In genomic region chr6:6467526-6467925, GRCm38 (mm10) we compare ENCODE assay signal across 25 mouse cellular contexts.
DNase-seq lines count a peak whose midpoint lies in the region; ATAC-seq lines count a peak whose summit lies in the region.
"Had no signal": no experiment of that assay in that cellular context is flagged by ENCODE, and none has a peak within 500 bp of the region (broad histone marks: within the 10 kb centered on the region; RNA-seq: fewer than 3 reads in every experiment).

No protein-coding gene starts in this region.

- no peaks in the 10 kb centered on the region for H3K9me3 ChIP-seq in heart, embryonic 13.5 days
- H3K9me3 ChIP-seq in hindbrain, embryonic 10.5 days: no peaks in the 10 kb centered on the region
- H3K9me3 ChIP-seq in hindbrain, embryonic 12.5 days (replicated peaks): no peaks in the 10 kb centered on the region
- no peaks in the 10 kb centered on the region for H3K9me3 ChIP-seq in hindbrain, embryonic 13.5 days
- H3K9me3 ChIP-seq: embryonic facial prominence, embryonic 15.5 days; forebrain, embryonic 10.5 days; G1E had no signal

- H3K4me1 ChIP-seq in heart, embryonic 13.5 days: peaks cover 39% of the 10 kb centered on the region
- H3K4me1 ChIP-seq in hindbrain, embryonic 10.5 days (replicated peaks): peaks cover 24% of the 10 kb centered on the region
- H3K4me1 ChIP-seq in hindbrain, embryonic 12.5 days: peaks cover 14% of the 10 kb centered on the region
- H3K4me1 ChIP-seq in hindbrain, embryonic 13.5 days (replicated peaks): peaks cover 14% of the 10 kb centered on the region
- H3K4me1 ChIP-seq: embryonic facial prominence, embryonic 15.5 days had no signal

- peak; percentile 44 for DNase-seq in embryo, embryonic 10 days (ENCODE audit: low spot score)
- DNase-seq in embryo, embryonic 11 days: no peak
- DNase-seq in heart, adult 18-20 months: no peak
- no peak for DNase-seq in hindbrain, embryonic 10.5 days (ENCODE audit: low spot score)
- peak; percentile 73 for DNase-seq in yolk sac, embryonic 10.5 days (ENCODE audit: low spot score)
- DNase-seq: adrenal gland, adult 8-10 months; adrenal gland, postnatal 36 days; B cell, adult 2 months; cerebellum, adult 2 months; cerebellum, postnatal 10 days; gastrocnemius, adult 2 months; gastrocnemius, postnatal 25 days; kidney, adult 9 months had no signal

- H3K4me3 ChIP-seq in heart, embryonic 13.5 days: no peak overlapping the region
- no peak overlapping the region for H3K4me3 ChIP-seq in hindbrain, embryonic 10.5 days
- H3K4me3 ChIP-seq in hindbrain, embryonic 12.5 days: no peak overlapping the region
- H3K4me3 ChIP-seq in hindbrain, embryonic 13.5 days: no peak overlapping the region
- H3K4me3 ChIP-seq: embryonic facial prominence, embryonic 15.5 days; erythroblast, embryonic 14.5 days; forebrain, embryonic 10.5 days; gastrocnemius, adult 2 months had no signal

- no peaks in the 10 kb centered on the region for H3K36me3 ChIP-seq in heart, embryonic 13.5 days
- H3K36me3 ChIP-seq in hindbrain, embryonic 10.5 days: no peaks in the 10 kb centered on the region
- H3K36me3 ChIP-seq in hindbrain, embryonic 12.5 days: no peaks in the 10 kb centered on the region
- H3K36me3 ChIP-seq in hindbrain, embryonic 13.5 days: no peaks in the 10 kb centered on the region
- H3K36me3 ChIP-seq: embryonic facial prominence, embryonic 15.5 days; forebrain, embryonic 10.5 days; G1E had no signal

- peak overlapping the region; percentile 20 for H3K4me2 ChIP-seq in heart, embryonic 13.5 days
- no peak overlapping the region for H3K4me2 ChIP-seq in hindbrain, embryonic 12.5 days (replicated peaks)
- H3K4me2 ChIP-seq in hindbrain, embryonic 13.5 days: no peak overlapping the region
- H3K4me2 ChIP-seq: embryonic facial prominence, embryonic 15.5 days had no signal

- WGBS in heart, embryonic 13.5 days: 37% methylated on average over 1 of the region's 1 CpGs
- WGBS in hindbrain, embryonic 10.5 days: 53% methylated on average over 1 of the region's 1 CpGs
- WGBS in hindbrain, embryonic 12.5 days: 71% methylated on average over 1 of the region's 1 CpGs
- 49% methylated on average over 1 of the region's 1 CpGs for WGBS in hindbrain, embryonic 13.5 days

- H3K27me3 ChIP-seq in heart, embryonic 13.5 days (replicated peaks): no peaks in the 10 kb centered on the region
- no peaks in the 10 kb centered on the region for H3K27me3 ChIP-seq in hindbrain, embryonic 10.5 days (ENCODE audit: insufficient read depth, poor library complexity, severe bottlenecking)
- H3K27me3 ChIP-seq in hindbrain, embryonic 12.5 days: no peaks in the 10 kb centered on the region
- H3K27me3 ChIP-seq in hindbrain, embryonic 13.5 days: 0 out of 2 replicates have a peak, but pooled peaks cover 2% of the 10 kb centered on the region
- H3K27me3 ChIP-seq: embryonic facial prominence, embryonic 15.5 days had no signal

- no peak for ATAC-seq in heart, embryonic 13.5 days (ENCODE audit: extremely low read depth, insufficient number of reproducible peaks, low FRiP score, low TSS enrichment)
- no peak for ATAC-seq in hindbrain, embryonic 12.5 days (ENCODE audit: low FRiP score)
- ATAC-seq in hindbrain, embryonic 13.5 days (ENCODE audit: low FRiP score): no peak
- ATAC-seq: CD4-positive, CD25-positive, alpha-beta regulatory T cell, adult 4 months; forebrain, embryonic 14.5 days; hindbrain, embryonic 16.5 days; inflammation-experienced regulatory T-cells, adult 6 months; intestine, postnatal 0 days had no signal

- H3K27ac ChIP-seq in heart, embryonic 13.5 days (replicated peaks): peak overlapping the region; percentile 67
- 0 out of 2 replicates have a peak overlapping the region, but pooled peaks have one; percentile 23 for H3K27ac ChIP-seq in hindbrain, embryonic 10.5 days
- no peak overlapping the region for H3K27ac ChIP-seq in hindbrain, embryonic 12.5 days
- no peak overlapping the region for H3K27ac ChIP-seq in hindbrain, embryonic 13.5 days
- H3K27ac ChIP-seq: embryonic facial prominence, embryonic 15.5 days; gastrocnemius, adult 2 months had no signal

- H3K9ac ChIP-seq in heart, embryonic 13.5 days: peak overlapping the region; percentile 44; the same call in 1 of the 2 replicates
- H3K9ac ChIP-seq in hindbrain, embryonic 12.5 days: no peak overlapping the region
- no peak overlapping the region for H3K9ac ChIP-seq in hindbrain, embryonic 13.5 days
- H3K9ac ChIP-seq: embryonic facial prominence, embryonic 15.5 days had no signal

Comparison
In these comparisons a context has a peak if more than half of its experiments do, and no peak if none do; other contexts are left out.
1. DNase-seq: peak in embryo, embryonic 10 days (single experiment) and yolk sac, embryonic 10.5 days (single experiment); none in embryo, embryonic 11 days (single experiment), heart, adult 18-20 months (0 of 2) and hindbrain, embryonic 10.5 days (single experiment).
2. H3K27ac ChIP-seq: peak in heart, embryonic 13.5 days (single experiment) and hindbrain, embryonic 10.5 days (single experiment); none in hindbrain, embryonic 12.5 days (single experiment) and hindbrain, embryonic 13.5 days (single experiment).